Mouse (Mus musculus): ENCODE results near the gene Klhl5.

Klhl5 gene

GRCm38 (mm10) chr5:65106876-65107772 is at the start of gene Klhl5:
TSS of gene Klhl5 (plus strand) at chr5:65107539.
- DNase-seq (ENCODE audit: low read depth, low spot score): no peak

- DNase-seq (ENCODE audit: low read depth, low spot score): no peak
Measured at GRCm38 (mm10) chr5:65057596-65057995, 49.7 kb upstream of the Klhl5 start.

- no peak for DNase-seq (ENCODE audit: low read depth, low spot score)
Measured at GRCm38 (mm10) chr5:65059806-65060205, 47.5 kb upstream of the Klhl5 start.

- no peak for DNase-seq (ENCODE audit: low read depth, low spot score)
Measured at GRCm38 (mm10) chr5:65062236-65062635, 45.1 kb upstream of the Klhl5 start.

- no peak for DNase-seq (ENCODE audit: low read depth, low spot score)
Measured at GRCm38 (mm10) chr5:65063266-65063665, 44.1 kb upstream of the Klhl5 start.

GRCm38 (mm10) chr5:65068166-65068565 is 39.2 kb upstream of the Klhl5 start:
- no peak for DNase-seq (ENCODE audit: low read depth, low spot score)

- DNase-seq (ENCODE audit: low read depth, low spot score): no peak
Measured at GRCm38 (mm10) chr5:65069872-65070271, 37.5 kb upstream of the Klhl5 start.

GRCm38 (mm10) chr5:65071689-65072118 is 35.6 kb upstream of the Klhl5 start:
- no peak for DNase-seq (ENCODE audit: low read depth, low spot score)

GRCm38 (mm10) chr5:65073247-65073646 is 34.1 kb upstream of the Klhl5 start:
- DNase-seq (ENCODE audit: low read depth, low spot score): no peak

- DNase-seq (ENCODE audit: low read depth, low spot score): peak; percentile 71
Measured at GRCm38 (mm10) chr5:65074693-65075092, 32.6 kb upstream of the Klhl5 start.

- no peak for DNase-seq (ENCODE audit: low read depth, low spot score)
Measured at GRCm38 (mm10) chr5:65076087-65076486, 31.3 kb upstream of the Klhl5 start.

- no peak for DNase-seq (ENCODE audit: low read depth, low spot score)
Measured at GRCm38 (mm10) chr5:65076748-65077147, 30.6 kb upstream of the Klhl5 start.

- DNase-seq (ENCODE audit: low read depth, low spot score): no peak
Measured at GRCm38 (mm10) chr5:65078081-65078480, 29.3 kb upstream of the Klhl5 start.

- DNase-seq (ENCODE audit: low read depth, low spot score): no peak
Measured at GRCm38 (mm10) chr5:65079881-65080280, 27.5 kb upstream of the Klhl5 start.

- DNase-seq (ENCODE audit: low read depth, low spot score): no peak
Measured at GRCm38 (mm10) chr5:65081836-65082235, 25.5 kb upstream of the Klhl5 start.

- no peak for DNase-seq (ENCODE audit: low read depth, low spot score)
Measured at GRCm38 (mm10) chr5:65086522-65086921, 20.8 kb upstream of the Klhl5 start.

- DNase-seq (ENCODE audit: low read depth, low spot score): no peak
Measured at GRCm38 (mm10) chr5:65089707-65090106, 17.6 kb upstream of the Klhl5 start.

GRCm38 (mm10) chr5:65091184-65091858 is 16.0 kb upstream of the Klhl5 start:
- DNase-seq (ENCODE audit: low read depth, low spot score): no peak

- no peak for DNase-seq (ENCODE audit: low read depth, low spot score)
Measured at GRCm38 (mm10) chr5:65091921-65092320, 15.4 kb upstream of the Klhl5 start, which contains the start of gene Tmem156. TSS of gene Tmem156 (minus strand) at chr5:65092132.

- DNase-seq (ENCODE audit: low read depth, low spot score): no peak
Measured at GRCm38 (mm10) chr5:65093769-65094168, 13.6 kb upstream of the Klhl5 start.

GRCm38 (mm10) chr5:65094902-65095545 is 12.3 kb upstream of the Klhl5 start:
- no peak for DNase-seq (ENCODE audit: low read depth, low spot score)

GRCm38 (mm10) chr5:65096082-65096481 is 11.3 kb upstream of the Klhl5 start:
- DNase-seq (ENCODE audit: low read depth, low spot score): no peak
